Mouse (Mus musculus) layer of hippocampus, postnatal 25 days (tissue): Measurements from ENCODE around the gene Sys1. TPM values are rescaled to one million over a fixed set of nuclear protein-coding genes. Genes with fewer than 3 reads are reported as not detected.

Experiments used
- DNase-seq, 2 experiments: peaks; one replicate each; pipeline ENCODE4 v3.0.0; 2022; ENCODE audit warnings: mixed read lengths in 2 of 2, low spot score in 1 of 2; ENCODE audit errors: extremely low spot score in 1 of 2
- total RNA-seq, 2 experiments: library from RNA; stranded (reverse); gene quantifications; 2 replicates each; pipeline ENCODE4 v1.2.3; 2021

The Sys1 gene
- 10 to 100 TPM; 41.0 to 45.2 TPM for total RNA-seq

DNA sequence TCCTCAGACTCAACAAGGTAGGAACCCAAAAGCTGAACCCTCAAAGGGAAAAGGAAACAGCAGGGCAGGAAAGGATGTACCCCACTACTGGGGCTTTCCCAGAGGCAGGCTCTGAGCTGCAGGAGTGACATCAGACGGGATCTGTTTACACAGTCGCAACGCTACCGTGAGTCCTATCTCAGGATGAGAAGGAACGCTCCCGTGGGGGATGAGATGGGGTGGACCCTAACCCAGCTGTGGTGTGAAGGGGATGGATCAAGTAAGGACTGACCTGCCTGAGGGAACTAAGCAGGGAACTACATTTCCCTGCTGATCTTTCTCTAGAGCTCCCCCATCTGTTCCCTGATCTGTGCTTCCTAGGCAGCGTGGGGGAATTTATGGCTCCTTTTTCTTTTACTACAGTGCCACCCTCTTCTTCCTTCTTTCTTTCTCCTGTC lies at the start of gene Sys1:
Gene Sys1, plus strand, starts transcription at position 101 of the 437 bp plus-strand sequence.
- peak; percentile 33 to 46 for DNase-seq

DNA sequence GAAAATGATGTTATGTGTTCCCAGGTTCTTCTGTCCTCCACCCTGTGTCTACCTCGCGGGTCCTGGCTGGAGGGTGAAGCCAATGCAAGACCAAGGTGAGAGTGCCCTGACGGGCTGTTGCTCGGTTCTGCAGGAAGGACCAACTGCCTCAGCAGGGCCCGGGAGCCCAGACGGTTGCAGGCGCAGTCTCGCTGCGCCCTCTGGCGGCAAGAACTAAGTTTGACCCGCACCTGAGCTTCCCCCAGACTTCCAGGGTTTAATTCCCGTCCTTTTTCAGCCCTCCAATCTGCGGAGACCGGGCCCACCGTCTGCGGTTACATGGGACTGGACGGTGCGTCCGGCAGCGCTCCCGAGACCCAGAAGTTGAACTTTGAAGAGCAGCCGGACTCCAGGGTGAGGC lies 49.1 kb upstream of the Sys1 start:
- peak; percentile 63 to 77 for DNase-seq

DNA sequence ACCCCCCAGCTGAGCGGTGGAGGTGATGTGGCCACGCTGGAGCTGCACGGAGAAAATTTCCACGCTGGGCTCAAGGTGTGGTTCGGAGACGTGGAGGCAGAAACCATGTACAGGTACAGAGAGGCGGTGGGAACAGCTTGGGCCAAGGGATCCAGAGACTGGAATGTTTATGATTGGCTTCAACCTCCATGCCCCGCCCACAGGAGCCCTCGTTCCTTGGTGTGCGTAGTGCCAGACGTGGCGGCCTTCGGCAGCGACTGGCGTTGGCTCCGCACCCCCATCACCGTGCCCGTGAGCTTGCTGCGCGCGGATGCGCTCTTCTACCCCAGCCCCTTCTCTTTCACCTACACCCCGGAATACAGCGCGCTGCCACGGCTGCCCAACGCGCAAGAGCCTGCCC lies 42.6 kb upstream of the Sys1 start:
- no peak for DNase-seq

DNA sequence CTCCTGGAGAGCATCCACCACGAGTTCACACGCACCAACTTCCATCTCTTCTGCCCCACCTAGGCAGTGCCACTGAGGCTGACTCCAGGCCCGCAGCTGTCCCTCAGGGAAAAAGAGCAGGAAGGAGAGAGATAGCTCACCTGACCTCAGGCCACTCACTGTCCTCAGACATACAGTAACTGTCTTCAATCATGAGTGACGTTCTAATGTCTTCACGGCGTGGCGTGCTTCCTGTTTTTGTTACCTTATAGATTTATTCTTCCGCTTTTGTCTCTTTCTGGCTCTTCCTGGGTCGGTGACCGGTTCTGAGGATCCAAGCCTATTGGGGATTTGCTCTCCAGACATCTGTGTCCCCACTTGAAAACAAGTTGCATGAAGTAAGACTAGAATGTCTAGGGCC lies 42.2 kb upstream of the Sys1 start:
- no peak for DNase-seq

DNA sequence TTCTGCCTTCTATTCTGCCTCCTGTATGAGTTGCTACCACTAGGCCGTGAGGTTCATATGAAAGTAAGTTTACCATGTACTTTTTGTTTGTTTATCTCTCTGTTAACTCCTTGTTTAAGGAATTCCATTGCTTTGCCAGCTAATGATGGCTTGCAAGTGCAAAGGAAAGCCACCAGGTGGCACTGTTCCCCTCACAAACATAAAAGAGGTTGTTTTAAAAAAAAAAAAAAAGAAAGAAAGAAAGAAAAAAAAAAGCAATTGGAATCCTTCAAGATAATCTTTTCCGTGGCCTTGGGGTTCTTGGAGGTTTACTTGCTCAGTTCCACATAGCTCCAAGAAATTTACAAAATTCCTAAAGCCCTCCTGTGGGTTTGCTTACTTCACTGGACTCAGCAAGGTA lies 39.6 kb upstream of the Sys1 start:
- DNase-seq = peak in 1 of 2 experiments; percentile 62

DNA sequence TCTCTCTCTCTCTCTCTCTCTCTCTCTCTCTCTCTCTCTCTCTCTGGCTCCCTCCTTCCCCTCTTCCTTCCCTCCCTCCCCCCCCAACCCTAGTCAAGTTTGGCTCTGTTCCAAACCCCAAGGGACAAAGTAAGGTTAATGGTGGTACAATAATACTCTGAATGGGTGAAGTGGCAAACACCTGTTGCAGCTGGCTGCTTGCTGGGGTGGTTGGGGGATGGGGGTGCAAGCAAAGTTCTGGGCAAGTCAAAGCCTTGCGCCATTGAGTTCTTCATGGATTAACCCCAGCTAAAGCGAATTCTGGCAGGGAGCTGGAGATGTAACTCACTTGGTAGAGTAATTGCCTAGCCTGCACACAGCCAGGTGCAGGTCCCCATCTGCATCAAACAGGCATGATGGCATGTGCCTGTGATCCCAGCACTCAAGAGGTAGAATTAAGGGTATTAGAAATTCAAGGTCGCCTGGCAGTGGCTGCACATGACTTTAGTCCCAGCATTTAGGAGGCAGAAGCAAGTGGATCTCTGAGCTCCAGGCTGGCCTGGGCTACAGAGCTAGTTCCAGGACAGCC lies 38.4 kb upstream of the Sys1 start:
- DNase-seq = no peak

DNA sequence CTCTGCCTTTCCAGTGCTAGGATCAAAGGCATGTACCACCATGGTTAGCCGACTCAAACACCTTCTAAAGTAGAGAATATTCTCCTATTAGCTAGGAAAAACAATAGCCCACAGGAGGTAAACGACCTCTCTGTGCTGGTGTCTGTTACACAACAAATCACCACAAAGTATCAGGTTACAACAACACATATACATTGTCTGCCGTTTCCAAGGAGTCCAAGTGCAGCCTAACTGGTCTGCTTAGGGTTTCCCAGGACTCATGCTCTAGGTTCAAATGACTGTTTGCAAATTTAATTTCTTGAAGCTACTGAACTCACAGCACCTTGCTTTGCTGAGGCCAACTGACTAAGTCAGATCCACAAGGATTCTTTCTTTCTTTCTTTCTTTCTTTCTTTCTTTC lies 37.3 kb upstream of the Sys1 start:
- no peak for DNase-seq

DNA sequence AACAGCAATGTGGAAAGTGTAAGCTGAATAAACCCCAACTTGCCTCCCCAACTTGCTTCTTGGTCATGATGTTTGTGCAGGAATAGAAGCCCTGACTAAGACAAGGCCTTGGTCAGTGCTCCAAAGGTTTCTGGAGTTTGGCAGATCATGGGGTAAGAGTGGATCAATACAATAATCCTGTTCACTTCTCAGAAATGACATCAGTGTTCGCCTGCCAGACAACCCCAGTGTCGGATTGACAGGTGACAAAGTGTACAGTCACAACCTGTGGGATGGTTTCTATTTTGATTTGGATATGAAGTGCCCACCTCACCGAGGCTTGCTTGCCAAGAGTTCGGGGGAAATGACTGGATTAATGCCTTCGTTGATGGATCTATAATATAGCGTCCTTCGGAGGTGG lies 35.5 kb upstream of the Sys1 start:
- DNase-seq = no peak

DNA sequence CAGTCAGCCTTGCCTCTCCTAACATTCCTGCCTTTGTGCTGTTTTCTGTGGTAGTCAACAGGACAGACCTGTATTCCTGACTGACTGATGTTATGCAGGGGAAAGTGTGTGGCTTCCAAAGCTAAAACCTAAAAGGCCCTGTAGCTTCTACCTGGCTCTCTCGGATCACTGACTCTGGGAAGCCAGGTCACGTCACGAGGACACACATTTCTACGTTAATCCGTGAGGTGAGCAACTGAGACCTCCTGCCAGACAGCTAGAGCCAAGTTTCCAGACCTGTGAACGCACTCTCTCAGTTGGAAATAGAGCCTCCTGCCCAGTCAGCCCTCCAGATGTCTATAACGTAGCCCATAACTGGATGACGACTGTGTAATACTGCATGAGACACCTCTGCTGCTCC lies 34.8 kb upstream of the Sys1 start:
- no peak for DNase-seq

DNA sequence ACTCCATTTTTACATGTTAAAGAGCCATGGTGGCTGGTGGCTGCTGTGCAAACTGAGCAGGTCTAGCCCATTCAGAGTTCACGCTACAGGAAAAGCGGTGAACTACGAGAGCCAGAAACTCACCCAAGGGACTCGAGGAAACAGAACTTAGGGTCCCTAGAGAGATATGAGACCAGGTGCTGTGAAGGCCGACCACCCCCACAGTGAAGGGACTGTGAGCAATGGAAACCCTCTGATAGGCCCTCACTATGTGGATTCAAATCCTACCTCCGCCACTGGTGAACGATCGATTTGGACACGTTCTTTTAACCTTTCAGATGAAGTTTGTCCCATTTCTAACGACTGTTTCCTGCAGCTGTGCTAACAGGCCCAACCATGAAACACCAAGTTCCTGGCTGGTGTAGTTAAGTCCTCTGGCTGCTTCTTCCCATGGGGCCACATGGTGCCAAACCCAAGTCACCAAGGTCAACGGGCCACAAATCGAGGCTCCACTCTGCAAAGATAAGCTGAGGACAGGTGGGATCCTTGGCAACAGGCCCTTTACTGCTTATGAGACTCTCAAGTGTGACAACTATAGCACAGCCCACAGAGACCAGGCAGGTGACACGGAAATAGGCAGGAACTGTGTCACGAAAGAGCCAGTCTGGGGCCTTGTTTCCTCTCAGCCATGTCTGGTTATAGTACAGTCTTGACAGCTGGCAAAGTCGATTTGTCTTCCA lies 33.9 kb upstream of the Sys1 start:
- no peak for DNase-seq

DNA sequence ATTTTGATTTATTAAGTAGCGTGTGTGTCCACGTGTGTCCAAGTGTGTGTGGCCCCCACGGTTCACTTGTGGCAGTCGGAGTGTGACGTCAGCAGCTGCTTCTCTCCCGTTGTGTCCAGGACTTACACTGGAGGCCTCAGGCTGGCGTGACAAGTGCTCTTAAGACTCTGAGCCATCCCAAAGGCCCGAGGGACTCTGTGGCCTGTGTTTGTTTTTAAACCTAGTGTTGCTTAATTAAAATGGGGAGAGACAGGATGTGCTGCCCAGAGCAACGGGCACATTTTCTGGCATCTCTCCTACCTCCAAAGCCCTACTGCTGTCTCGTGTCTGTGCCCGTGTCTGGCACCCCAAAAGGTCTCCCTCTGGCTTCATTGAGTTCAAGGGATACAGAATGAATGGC lies 33.3 kb upstream of the Sys1 start:
- no peak for DNase-seq

DNA sequence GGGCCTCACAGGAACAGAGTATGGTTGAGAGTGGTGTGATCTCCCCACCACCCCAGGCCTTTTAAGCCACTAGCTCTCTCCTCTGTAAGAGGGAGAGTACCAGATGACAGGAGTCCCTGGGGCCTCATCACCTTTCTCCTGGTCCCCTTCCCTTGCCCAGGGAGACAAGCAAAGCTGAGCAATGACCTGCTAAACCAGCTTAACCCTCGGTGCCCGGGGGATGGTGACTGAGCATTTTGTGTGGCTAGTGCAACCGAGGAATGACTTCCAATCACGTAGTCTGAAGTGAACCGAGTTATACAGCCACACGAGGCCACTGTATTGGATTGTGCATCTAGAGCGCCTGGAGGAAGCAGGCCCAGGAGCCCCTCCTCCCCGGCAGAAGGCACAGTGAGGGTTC lies 32.4 kb upstream of the Sys1 start:
- DNase-seq = no peak

DNA sequence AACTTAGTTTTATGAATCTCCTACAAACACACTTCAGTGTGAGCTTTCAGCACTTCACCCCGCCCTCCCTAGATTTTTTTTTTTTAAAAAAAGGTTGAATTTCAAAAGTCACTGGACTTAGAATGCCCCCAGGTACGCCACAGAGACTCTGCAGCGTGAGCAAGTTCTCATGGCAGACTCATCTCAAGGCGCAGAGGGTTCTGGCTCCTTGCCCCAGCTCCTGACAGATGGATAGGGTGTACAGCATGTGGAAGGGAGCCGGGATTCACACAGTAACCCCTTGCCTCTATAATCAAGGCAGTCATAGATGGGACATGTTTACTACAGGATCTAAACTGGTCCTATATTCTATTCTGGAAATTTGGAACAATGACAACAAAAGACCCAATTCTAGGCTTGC lies 31.4 kb upstream of the Sys1 start:
- DNase-seq = no peak

DNA sequence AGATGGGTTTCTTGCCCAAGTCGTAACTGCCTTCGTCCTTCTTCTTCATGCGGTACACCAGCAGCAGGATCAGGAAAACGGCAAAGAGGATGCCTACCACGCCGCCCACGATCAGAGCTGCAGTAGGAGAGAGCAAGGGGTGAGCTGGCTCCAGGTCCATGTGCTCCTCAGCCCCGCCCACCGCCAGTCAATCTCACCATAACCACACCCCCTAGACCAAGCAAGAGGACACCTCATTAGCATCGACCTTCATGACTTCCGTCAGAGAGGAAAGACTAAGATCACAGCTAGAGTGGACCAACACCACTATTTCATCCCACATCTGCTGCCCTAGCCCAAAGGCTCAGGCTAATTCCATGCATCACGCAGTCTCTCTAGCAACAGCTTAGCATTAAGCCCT lies 30.6 kb upstream of the Sys1 start:
- DNase-seq = no peak

DNA sequence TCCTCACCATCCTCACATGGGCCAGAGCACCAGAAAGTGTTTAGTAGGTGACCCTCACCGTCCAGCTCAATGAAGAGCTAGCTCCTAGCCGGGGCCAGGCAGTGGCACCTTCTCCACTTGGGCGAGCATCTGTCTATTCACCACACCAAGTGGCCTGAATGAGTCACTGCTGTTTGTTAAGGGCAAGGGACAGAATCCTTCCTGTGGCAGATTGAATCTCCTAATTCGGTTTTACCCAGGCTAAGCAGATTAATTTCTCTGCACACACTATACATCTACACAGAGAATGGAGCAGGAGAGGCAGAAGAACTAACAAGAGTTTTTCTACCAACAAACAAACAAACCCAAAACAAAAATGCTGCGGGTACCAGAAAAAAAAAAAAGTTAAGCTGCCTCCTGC lies 29.8 kb upstream of the Sys1 start:
- DNase-seq = no peak

DNA sequence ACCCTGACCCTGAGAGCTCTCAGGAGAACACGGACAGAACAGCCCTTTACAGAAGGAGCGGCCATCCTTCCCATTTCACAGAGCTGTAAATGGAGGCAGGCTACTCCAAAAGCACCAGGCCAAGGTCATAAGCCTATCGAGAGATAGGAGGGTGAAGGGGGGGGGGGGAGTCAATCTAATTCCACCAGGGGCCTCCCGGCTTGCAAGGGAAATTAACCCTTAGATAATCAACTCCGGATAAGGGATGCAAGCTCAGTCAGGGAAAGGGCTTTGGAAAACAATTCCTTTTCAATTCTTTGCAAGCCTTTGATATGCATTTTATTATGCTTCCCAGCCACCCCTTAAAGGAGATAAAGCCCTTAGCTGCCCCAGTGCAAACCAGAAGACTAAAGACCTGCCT lies 28.3 kb upstream of the Sys1 start:
- DNase-seq = no peak

DNA sequence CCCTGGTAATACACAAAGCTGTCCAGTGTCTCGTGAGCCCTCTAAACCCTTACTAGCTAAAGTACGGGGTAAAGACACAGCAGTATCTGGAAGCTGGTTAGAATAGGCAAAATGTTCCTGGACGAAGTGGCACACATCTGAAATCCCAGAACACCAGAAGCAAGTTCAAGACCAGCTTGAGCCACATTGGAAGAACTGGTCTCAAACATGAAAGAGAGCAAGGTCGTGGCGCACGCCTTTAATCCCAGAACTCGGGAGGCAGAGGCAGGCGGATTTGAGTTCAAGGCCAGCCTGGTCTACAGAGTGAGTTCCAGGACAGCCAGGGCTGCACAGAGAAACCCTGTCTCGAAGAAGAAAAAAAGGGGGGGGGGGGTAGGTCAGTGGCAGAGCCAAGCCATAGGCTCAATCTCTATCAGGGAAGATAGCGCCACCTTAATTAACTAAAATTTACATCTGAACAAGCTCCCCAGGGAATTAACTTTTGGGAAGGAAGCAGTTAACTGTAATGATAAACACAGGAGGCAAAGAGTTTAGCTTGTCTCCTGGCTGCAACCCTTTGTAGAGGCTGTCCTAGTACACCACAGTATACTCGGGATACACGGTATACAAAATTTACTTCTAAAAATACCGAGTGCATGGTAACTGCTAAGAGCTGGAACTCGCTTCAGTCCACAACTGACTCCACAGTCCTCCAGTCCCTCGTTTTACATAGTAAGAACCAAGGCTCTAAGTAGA lies 26.7 kb upstream of the Sys1 start:
- DNase-seq = no peak

DNA sequence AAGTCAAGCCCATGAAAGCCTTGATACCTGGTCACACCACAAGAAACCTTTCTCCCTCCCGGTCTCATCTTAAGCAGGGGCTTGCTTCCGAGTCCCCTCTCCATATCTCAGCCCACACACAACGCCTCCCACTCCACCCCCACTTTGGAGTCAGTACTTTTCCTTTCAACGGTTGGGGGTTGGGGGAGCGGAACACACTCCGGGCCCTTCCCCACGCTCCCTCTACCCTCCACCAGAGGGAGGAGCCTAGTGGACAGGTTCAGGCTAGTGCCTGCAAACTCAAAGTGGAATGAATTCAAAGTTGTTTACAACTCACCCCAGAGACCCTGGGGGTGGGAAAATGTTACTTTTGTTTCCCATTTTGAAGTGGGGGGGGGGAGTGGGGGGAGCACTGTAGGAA lies 26.1 kb upstream of the Sys1 start:
- DNase-seq = no peak

DNA sequence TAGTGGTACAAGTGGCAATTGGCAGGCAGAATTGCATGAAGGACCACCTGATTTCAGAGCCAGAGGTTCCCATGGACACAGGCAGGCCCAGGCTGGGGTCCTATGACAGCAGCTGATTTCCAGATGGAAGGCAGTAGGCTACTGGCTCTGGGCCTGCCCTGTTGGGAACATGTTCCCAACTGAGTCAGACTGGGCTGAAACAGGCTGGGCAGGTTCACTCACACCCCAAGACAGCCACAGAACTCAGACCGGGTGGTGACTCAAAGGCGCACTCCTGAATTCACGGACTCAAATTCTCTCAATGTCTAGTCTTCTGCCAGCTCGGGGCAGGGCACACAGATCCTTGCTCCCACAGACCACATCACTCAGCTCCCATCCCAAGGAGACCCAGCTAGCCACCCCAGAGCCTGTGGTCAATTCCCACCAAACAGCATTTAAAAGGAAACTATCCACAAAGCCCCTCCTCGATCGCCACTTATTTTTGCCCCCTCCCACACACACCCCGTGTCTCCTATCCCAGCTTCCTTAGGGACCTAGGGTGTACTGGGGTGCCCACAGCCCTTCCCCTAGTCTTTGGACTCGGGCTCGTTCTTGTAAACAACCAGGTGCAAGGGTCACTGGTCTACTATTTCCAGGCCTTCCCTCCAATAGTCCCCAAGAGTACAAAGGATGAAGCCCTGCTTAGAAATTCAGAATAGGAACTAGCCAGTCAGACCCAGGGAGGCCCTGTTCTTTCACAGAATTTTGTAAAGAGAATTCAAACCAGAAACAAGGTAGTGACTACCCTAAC lies 24.9 kb upstream of the Sys1 start:
- no peak for DNase-seq

DNA sequence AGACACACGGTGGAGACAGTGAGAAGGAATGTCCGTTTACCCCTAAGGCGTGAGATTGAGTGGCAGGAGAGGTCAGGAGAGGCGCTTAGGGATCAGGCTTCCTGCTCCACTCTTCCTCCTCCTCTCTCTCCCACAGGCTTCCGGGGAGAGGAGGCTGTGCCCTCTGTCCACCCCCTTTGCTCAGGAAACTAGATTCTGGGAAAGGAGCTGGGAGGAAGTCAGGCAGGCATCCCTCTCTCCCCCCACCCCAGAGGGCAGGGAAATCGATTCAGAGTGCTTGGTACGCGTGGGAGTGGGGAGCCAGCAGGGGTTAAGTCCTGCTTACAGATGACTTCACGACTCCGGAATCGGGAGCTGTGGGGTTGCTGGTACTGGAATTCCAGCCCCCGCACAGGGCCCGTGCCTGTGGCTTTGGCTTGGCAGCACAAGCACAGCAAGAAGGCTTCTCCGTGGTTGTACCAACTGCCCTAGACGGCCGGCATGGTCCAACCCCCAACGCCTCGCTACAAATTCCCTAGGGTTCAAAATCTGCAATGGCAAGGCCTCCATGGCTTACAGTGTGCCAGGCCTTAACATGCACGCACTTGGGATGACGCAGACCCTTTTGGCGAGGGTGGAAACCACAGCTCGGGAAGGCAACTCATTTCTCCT lies 24.1 kb upstream of the Sys1 start:
- no peak for DNase-seq
